In genomic region chr15:6233621-6234020, GRCm38 (mm10) we compare ENCODE assay signal across 17 mouse cellular contexts.
"Had no signal": no experiment of that assay in that cellular context is flagged by ENCODE, and none has a peak within 500 bp of the region (broad histone marks: within the 10 kb centered on the region; RNA-seq: fewer than 3 reads in every experiment).

No protein-coding gene starts in this region.

- H3K4me2 ChIP-seq: liver, embryonic 15.5 days; lung, embryonic 15.5 days; midbrain, embryonic 11.5 days; midbrain, embryonic 13.5 days; midbrain, embryonic 15.5 days; neural tube, embryonic 12.5 days had no signal

- H3K27me3 ChIP-seq: liver, embryonic 15.5 days; lung, embryonic 15.5 days; megakaryocyte, embryonic 14.5 days; midbrain, embryonic 13.5 days; midbrain, embryonic 15.5 days; neural tube, embryonic 12.5 days had no signal

- DNase-seq: liver, postnatal 0 days; lung, adult 2 months; lung, postnatal 14 days; lung, postnatal 36 days; right cerebral cortex, postnatal 14 days; thymus, adult 18-20 months; thymus, postnatal 14 days; thymus, postnatal 36 days had no signal

- H3K4me1 ChIP-seq: liver, embryonic 15.5 days; megakaryocyte, embryonic 14.5 days; midbrain, embryonic 13.5 days; midbrain, embryonic 15.5 days; neural tube, embryonic 12.5 days had no signal

- H3K4me3 ChIP-seq: liver, embryonic 15.5 days; lung, embryonic 15.5 days; megakaryocyte, embryonic 14.5 days; midbrain, embryonic 13.5 days; midbrain, embryonic 15.5 days; neural tube, embryonic 12.5 days had no signal

- H3K36me3 ChIP-seq: liver, embryonic 15.5 days; lung, embryonic 15.5 days; midbrain, embryonic 13.5 days; midbrain, embryonic 15.5 days; neural tube, embryonic 12.5 days had no signal

- ATAC-seq: liver, postnatal 0 days; lung, postnatal 0 days; midbrain, embryonic 13.5 days; midbrain, embryonic 15.5 days had no signal

- H3K27ac ChIP-seq: liver, embryonic 15.5 days; lung, embryonic 15.5 days; macrophage; midbrain, embryonic 13.5 days; midbrain, embryonic 15.5 days; neural tube, embryonic 12.5 days had no signal

- H3K9me3 ChIP-seq: liver, embryonic 15.5 days; lung, embryonic 15.5 days; megakaryocyte, embryonic 14.5 days; midbrain, embryonic 13.5 days; midbrain, embryonic 15.5 days; neural tube, embryonic 12.5 days had no signal

- H3K9ac ChIP-seq: liver, embryonic 15.5 days; liver, postnatal 0 days; lung, embryonic 15.5 days; midbrain, embryonic 13.5 days; midbrain, embryonic 15.5 days; neural tube, embryonic 12.5 days had no signal
